Mouse (Mus musculus) thymus, postnatal 25 days (tissue): ENCODE data around the gene D630003M21Rik.

ENCODE experiments used
- DNase-seq: peaks from one replicate; pipeline ENCODE4 v3.0.0; 2022

Gene D630003M21Rik

DNA sequence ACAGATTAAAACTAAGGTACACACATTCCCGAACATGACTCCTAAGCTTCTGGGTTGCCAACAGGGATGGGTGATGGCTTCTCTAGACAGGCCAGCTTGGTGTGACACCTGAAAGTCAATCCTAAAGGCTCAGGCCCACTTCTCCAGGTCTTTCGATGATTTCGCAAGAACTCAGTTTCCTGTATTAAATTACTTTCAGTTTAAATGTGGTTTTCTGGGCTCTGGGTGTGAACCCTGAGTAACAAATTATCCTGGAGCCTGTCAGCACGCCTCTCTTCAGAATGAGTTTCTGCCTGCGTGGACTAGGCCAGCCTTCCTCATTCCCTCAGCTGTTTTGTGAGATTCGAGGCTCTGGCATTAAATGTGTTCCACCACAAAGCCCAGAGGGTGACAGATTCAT, 66.0 kb downstream of the D630003M21Rik start:
- no peak for DNase-seq

DNA sequence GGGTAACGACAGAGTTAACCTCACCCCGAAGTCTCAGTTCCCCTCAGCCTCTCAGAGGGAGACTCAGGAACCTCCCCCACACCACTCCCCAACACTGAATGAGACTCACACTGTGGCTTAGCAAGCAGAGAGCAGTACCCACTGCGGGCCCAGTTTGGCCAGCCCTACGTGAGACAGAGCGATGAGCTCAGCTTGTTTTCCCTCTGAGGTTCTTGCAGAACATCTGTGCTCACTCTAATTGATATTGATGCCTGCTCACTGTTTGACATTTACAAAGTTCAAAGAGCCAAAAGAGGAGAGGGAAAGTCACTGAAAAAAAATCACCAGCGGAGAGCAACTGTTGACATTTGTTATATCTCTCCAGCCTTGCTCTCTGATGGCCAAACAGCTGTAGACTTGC, 67.3 kb downstream of the D630003M21Rik start:
- DNase-seq: no peak

DNA sequence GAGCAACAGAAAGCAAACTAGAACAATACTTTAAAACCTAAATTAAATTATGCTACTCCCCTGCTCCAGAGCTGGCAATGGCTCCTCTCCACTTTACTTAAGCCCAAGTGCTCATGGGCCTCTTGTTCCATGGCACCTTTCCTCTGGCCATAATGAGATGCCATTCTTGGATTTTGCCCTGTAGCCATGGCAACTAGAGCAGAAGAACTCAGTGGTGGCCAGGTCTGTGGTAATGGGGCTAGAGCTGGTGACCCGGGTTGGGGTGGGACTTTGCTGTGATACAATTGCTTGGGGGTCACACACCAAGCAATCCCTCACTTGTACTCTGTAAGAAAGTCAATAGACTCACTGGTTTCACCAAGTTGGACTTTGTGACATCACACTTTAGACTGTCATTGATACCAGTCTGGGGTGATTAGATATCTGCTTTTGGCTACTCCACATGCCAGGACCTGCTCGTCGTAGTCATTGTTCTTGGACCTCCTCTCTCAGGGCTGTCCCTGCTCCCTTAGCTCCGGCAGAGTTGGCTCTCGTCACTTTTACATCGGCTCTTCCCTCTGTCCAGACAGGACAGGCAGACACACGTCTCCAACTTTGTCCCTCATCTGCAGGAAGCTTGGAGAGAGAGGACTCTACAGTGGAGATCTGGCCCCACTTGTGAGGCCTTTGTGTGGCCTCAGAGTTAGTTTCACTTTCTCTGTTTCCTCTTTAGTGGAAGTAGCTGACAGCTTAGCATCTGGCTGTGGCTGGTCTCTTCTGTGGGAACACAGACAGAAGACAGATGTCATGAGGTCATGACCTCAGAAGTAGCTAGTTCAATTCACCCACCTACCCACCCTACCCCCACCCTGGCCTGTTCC, 69.4 kb downstream of the D630003M21Rik start:
- DNase-seq: peak; percentile 37

DNA sequence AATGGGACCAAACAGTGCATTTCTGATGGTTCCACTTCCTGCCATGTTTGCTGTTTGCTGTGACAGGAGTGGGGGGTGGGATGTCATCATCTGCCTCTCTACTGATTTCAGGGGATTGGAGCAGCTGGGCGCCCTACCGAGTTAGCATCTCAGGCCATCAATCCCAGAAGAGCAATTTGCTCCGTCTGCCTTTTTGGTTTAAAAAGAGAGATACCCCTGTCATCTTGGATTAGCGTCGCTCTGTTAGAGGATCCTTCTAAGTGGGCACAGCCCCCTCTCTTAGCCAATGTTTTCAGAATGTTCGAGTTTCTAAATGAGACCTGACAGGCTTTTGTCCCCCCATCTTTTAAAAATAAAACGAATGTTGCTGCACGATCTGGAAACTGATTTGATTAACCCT, 71.4 kb downstream of the D630003M21Rik start:
- DNase-seq: no peak

DNA sequence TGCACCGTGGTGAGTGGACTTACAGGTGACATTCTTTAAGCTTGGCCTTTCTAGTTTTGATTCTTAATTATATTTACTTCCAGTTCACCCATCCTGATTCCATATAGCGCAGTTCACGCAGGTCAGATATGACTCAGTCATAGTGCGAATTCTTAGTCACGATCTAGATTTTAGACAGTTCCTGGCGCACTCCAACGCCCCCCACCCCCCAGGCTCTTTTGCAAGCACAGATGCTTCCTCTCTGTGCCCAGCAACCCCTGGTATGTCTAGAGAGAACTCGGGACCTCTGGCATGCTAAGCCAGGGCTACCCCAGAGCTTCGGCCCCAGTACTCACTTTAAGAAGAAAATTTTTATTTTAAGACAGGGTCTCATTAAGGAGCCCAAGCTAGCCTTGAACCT, 72.5 kb downstream of the D630003M21Rik start:
- no peak for DNase-seq

DNA sequence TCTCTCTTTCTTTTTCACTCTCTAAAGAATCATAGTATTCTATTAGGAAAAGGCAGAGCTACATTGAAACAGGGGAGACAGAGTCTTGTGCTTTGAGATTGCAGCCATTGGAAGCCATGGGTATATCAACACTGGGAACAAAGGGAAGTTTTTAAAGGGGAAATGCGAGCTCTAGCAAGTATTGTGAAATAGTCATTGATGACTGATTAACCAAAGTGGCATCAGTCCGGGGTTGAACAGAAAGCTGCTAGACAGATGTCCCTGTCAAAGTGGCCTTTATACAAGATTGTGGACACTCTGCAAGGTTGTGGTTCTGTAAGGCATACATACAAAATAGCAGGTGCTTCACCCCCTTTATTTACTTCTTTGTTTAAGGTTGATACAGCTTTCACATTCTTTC, 73.4 kb downstream of the D630003M21Rik start:
- no peak for DNase-seq

DNA sequence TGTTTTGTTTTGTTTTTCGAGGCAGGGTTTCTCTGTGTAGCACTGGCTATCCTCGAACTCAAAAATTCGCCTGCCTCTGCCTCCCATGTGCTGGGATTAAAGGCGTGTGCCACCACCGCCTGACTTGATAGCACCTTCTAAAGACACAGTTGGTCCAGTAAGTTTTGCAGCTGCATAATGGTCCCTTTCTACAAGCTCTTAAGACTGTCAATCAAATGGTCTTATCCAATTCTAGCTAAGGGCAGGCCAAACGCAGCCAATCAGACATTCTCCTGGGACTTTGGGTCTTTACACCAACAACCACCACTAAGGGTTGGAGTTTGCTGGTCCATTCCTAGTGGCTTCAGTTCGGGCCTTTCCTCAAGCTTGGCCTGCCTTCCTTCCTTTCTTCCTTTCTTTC, 73.9 kb downstream of the D630003M21Rik start:
- DNase-seq: no peak

DNA sequence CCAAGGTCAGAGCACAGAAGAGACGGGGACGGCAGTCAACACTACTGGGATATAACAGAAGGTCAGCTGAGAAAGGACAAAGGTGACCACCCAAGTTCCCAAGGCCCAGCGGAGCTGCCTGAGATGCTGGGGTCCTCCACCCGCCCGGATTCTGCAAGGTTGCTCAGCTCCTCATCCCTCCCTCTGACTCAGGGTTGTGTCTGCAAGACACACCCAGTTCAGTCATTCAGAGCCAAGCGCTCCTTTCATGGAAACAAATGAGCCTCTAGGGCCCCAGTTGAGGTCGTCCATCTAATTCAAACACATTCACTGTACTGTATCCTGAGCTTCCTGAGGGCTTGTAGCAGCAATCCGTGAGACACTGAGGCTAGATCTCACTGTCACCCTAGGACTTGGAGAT, 74.4 kb downstream of the D630003M21Rik start:
- DNase-seq: no peak

DNA sequence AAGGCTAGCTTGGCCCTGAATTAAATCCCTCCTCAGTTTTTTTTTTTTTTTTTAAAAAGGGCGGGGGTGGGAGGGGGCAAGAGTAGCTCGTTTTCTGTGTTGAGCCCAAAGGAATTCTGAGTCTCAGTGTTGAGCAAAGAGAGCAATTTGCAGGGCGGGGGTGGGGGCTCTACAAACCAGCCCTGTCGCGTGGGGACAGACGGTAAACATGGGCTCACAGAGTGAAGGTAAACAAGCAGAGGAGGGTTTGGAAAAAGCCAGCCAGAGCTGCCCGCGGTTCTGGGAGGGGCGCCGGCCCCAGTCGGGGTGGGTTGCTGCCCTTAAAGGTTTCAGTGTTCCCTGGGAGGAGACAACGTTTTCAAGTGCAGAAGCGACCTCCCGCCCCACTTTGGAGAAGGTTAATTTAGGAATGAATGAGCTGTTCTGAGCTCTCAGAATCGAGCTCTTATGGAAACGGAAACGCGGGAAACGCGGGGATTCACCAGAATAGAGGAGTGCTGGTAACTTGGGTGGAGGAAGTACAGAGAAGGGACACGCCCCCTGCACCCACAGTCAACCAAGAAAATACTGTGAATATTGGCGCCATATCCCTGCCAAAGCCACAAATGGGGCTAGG, 75.2 kb downstream of the D630003M21Rik start:
- DNase-seq: peak; percentile 43

DNA sequence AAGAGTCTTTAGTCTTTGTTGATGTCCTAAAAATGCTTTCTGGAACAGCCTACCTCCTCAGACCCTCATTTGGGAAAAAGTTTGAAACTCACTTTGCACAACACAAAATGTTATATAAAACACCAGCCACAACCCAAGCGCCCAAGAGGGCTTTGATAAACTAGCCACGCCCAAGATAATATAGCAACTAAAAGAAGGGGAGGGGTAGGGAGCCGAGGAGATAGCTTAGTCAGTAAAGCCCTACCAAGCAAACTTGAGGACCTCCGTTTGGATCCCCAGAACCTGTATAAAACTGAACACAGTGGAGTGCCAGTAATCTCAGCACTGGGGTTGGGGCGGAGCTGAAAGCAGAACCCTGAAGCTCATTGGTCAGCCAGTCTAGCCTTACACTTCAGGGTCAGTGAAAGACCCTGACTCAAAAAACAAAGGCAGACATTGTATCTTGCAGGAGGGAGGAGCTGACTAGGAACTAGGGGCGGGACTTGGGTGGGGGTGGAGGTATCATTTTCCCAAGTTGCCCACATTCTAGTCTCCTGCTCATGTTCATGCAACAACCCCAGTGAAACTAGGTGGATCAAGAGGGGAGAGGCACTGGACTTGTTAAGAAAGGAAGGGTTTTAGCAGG, 76.2 kb downstream of the D630003M21Rik start:
- DNase-seq: no peak

DNA sequence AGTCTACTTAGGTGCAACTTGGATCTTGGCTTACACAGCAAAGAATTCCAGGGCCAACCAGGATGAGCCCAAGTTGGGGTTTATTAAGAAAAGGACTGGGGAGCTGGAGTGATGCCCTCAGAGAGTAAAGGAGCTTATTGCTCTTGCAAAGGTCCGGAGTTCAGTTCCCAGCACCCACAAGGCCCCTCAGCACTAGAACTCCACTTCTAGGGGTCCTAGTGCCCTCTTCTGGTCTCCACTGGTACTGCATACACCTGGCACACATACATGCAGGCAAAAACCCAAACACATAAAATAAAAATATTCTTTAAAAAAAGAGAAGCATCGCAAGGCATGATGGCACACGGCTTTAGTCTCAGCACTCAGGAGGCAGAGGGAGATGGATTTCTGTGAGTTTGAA, 77.9 kb downstream of the D630003M21Rik start:
- no peak for DNase-seq

DNA sequence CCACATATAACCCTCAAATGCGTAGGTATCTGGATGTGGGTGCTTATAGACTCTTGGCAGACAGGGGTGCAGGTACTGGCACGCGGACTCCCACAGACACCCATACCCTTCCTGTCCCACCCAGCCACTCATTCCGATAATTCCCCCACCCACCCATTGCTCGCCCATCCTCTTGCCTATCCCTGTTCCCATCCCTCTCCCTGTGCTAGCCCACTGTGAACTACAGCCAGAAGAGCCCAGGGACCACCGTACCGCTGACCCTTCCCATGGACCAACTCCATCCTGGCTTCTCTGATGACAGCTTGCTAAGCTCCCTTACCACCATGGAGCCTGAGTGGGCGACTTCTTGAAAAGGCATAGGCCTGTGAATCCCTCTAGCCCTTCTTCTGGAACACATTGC, 82.1 kb downstream of the D630003M21Rik start:
- no peak for DNase-seq

DNA sequence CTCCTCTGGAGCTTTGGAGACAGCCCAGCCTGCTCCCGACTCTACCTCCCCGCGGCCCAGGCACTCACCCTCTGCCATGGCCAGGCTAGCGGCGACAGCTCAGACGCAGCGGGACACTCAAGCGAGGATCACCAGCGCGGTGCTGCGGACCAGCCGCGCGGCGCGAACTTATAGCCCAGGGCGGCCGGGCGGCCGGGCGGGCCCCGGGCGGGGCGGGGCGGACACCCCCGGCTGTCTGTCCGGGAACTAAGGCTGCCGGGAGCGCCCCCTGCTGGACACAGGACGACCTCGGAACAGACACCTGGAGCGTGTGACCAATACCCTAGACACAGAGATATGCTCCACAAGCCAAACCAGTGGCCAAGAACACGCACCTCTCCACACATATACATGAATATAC, 82.8 kb downstream of the D630003M21Rik start, which contains the start of gene Tgm2:
Gene Tgm2, minus strand, starts transcription at position 214 of the 400 bp plus-strand sequence.
- peak; percentile 81 for DNase-seq

DNA sequence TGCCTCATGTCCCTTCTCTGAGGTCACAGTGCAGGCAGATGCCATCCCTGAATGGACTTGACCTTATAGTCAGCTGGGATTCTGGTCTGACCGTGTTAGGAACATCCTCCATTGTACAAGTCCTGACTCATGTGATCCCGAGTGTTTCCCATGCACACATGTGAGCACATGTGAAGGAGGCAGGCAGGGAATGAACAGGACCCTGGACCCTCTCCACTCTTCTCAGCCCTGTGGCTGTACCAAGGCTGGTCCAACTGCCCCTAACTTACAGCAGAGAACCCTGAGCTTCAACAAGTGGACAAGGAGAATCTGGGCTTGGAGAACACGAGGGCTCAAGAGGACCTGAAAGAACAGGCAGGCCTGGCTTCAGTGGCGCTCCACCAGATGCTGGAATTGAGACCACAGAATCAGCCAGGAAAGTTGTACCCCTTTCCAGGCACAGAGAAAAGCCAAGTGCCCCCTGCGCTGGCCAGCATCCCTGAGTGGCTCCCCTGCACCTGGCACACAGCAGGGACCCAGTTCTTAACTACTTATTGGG, 83.4 kb downstream of the D630003M21Rik start:
- no peak for DNase-seq

DNA sequence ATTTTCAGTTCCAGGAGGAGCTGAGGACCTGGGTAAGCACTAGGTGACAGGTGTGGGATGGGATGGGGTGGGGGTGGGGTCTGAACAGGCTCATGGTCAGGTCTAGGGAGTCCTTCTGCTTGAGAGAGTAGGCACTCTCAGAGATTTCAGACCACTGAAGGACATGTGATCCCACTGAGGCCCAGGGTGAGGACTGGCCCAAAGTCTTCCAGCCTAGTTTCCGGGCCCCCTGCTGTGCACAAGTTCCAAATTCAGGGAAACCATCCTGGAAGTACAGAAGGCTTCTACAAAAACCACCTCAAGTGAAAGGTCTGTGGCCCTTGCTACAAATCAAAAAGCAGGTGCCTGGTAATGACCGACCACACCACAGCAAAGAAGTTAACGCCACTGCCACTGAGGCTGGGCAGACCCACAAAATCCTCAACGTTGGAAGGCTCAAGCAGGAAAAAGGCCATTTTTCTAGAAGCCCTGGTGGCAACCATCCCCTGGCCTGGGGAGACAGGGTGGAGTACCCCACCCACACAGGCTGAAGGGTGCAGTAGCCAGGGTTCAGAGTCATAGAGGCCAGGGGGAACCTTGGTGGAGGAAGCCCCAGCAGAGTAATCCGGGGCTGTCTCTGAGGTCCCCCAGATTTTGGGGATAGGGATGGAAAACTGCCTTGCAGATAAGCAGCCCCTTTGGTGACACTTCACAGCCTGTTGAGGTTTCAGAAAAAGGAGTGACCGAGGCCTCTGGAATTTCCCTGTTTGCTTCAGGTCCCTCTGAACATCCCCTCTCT, 84.1 kb downstream of the D630003M21Rik start:
- no peak for DNase-seq

DNA sequence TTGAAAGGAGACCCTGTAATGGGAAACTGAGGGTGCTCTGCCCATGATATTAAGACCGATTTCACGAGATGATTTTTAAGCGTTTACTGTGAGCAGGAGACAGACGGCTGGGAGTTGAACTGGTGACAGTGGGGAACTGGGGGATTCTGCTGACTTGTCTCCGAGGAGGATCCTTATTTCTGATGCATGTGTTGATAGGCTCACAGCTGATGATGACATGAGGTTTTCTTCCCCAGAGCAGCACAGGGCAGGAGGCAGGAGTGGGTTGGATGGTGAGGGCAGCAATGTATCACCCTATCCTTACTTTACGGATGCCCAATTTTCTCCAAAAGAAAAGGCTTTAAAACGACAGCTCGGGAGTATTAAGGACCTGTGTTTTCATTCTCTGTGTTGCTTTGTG, 84.8 kb downstream of the D630003M21Rik start:
- no peak for DNase-seq

DNA sequence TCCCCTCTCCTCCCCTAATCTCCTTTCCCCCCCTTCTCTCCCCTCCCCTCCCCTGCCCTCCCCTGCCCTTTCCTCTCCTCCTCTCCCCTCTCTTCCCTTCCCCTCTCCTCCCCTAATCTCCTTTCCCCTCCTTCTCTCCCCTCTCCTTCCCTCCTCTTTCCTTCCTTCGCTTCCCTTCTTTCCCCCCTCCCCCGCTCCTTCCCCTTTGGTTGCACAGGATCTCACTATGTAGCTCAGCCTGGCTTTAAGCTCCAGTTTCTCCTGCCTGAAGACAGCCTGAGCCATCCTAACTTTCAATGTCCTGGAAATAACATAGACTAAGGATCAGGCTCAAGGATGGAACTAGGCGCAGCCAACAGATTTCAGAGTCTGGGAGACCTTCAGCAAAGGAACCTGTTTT, 85.2 kb downstream of the D630003M21Rik start:
- no peak for DNase-seq

DNA sequence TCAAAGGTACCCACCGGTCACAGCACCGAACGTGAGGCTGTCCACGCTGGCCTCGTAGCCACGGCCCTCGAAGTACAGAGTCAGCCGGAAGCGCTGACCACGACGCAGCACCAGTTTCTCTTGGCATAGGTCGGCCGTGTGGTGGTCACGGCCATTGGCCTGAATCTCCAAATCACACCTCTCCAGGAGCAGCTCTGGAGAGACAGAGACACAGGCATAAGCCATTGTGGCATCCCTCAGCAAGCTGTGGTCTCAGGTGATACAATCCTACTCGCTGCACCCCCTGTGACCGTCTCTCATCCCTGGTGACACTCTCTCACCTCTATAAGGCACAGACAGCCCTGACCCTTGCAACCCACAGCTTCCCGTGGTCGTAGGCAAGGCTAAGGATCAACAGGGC, 86.0 kb downstream of the D630003M21Rik start:
- DNase-seq: no peak

DNA sequence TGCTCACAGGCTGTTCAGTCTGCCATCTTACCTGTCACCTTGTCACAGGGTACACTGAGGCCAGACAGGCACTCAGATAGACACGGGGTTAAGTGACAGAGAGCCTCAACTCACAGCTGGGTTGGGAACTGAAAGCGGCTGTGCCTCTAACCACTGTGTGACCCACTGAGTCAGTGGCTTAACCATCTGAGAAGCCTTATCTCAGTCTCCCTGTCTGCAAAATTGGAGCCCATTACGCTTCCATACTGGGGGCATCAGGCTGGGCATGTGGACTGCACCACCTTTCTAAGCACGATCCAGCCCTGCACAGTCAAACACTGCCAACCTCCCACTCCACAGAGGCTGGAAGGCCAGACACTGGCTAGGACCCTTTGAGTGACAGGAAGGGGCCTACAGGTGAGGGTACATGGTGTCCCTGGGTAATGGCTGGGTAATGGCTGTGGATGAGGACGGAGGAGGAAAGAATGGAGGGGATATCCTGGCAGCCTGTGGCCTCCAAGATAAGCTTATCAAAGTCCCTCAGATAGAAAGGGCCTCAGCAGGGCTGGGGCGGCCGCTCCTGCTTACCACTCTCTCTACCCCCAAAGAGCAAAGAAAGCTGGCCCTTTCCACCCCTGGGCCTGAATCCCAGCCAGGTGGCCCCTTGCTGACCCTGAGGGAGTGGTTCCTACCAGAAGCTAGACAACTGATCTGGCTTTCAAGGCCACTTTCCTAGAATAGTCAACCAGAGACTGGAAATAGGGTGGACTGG, 87.2 kb downstream of the D630003M21Rik start:
- DNase-seq: no peak

DNA sequence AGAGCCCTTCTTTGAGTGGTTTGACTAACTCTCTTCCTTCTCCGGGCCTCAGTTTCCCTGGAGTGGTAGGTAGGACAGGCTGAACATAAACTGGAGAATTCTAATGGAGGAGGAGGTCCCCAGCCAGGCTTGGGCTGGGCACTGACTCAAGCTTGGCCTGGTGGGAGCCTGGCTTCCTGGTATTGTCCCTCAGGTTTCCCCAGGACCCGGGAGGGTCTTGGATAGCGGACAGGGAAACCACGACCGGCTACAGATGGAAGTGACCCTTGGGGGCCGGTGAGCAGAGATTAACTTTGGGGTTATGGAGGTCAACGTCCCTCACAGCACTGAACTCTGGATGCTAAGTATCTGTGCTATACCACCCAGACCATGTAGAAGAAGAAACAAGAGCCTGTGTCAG, 87.8 kb downstream of the D630003M21Rik start:
- DNase-seq: no peak

DNA sequence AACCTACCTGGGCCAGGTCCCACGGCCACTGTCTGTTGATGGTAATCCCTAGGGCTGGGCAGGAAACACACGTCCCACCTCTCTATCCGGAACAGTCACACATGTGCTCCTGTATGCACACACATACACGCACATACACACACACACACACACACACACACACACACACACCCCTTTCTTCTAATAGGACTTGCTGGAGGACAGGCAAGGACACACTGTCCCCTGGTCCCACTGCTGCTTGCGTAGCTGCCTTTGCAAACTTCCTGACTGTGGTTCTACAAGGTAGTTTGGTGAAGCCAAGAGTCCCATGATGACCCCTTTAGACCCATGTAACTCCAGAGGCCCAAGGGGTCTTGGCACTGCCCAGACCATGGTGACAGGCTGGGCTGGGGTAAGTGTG, 88.4 kb downstream of the D630003M21Rik start:
- DNase-seq: no peak

DNA sequence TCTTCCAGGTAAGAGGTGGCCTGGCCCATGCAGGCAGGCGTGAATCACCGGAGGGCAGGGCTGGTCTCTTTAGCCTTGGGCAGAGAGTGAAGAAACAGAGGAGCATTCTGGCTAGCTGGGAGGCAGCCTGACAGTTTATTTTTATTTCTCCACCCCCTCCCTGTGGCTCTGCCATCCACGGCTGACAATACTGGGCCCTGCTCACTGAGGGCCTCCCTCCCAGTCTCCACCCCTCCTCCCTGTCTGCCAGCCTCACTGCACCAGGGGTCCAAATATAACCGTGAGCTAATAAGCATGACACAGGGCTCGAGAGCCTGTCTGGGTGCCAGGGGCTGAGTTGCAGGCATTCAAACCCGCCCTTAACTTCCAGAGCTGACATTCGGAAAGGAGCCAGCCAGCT, 89.4 kb downstream of the D630003M21Rik start:
- no peak for DNase-seq
